Mouse (Mus musculus) brain, embryonic 14.5 days (tissue): Measurements from ENCODE around the gene Nbea. TPM values are rescaled to one million over a fixed set of nuclear protein-coding genes. Genes with fewer than 3 reads are reported as not detected.
"Not testable (repeated sequence)": the region's sequence is repeated elsewhere in the genome, so short reads cannot be mapped to it uniquely, and the experiment has no call there.

ENCODE experiments used
- DNase-seq: peaks from one replicate; pipeline ENCODE4 v3.0.0-alpha.2; 2011; ENCODE audit warnings: low read depth
- CTCF ChIP-seq: fragments of 200-500 bp; IDR thresholded peaks from 2 replicates; pipeline ENCODE4 v1.5.1; 2012; ENCODE audit warnings: inconsistent platforms, mild to moderate bottlenecking, moderate library complexity, borderline replicate concordance; ENCODE audit not compliant: insufficient read depth, insufficient read length; ENCODE audit errors: extremely low read depth
- POLR2A ChIP-seq: fragments of 200-500 bp; IDR thresholded peaks from 2 replicates; pipeline ENCODE4 v1.6.1; 2012; ENCODE audit warnings: mild to moderate bottlenecking, inconsistent platforms, borderline replicate concordance; ENCODE audit not compliant: poor library complexity, insufficient read depth, insufficient read length, severe bottlenecking; ENCODE audit errors: extremely low read depth
- polyA plus RNA-seq: library from polyadenylated mRNA; depleted of rRNA; stranded (reverse); fragments of >200 nt; gene quantifications from 2 replicates; pipeline ENCODE4 v1.2.3, GENCODE M21; 2012

The Nbea gene
- polyA plus RNA-seq, 1 experiment, result 156 TPM

GRCm38 (mm10) chr3:55652321-55652720 lies 531.2 kb downstream of the Nbea start:
- DNase-seq, result no peak
- no peak for TF ChIP-seq CTCF
- TF ChIP-seq POLR2A, result no peak

GRCm38 (mm10) chr3:55651877-55652276 lies 531.6 kb downstream of the Nbea start:
- DNase-seq, result no peak

GRCm38 (mm10) chr3:55649541-55649940 lies 534.0 kb downstream of the Nbea start:
- peak; percentile 42 for DNase-seq
- no peak for TF ChIP-seq CTCF
- TF ChIP-seq POLR2A, result no peak

More at GRCm38 (mm10) chr3:55651877-55652276, 531.6 kb downstream of the Nbea start:
- TF ChIP-seq CTCF (no peak), POLR2A (no peak)

GRCm38 (mm10) chr3:55648299-55648698 lies 535.2 kb downstream of the Nbea start:
- DNase-seq, result peak; percentile 80
- TF ChIP-seq CTCF, result no peak

- peak; percentile 25 for DNase-seq
- TF ChIP-seq POLR2A, result no peak
- no peak for TF ChIP-seq CTCF
Measured at GRCm38 (mm10) chr3:55647176-55647575, 536.3 kb downstream of the Nbea start.

- no peak for TF ChIP-seq POLR2A
- TF ChIP-seq CTCF, result no peak
- DNase-seq, result no peak
Measured at GRCm38 (mm10) chr3:55646437-55646836, 537.1 kb downstream of the Nbea start.

- DNase-seq, result peak; percentile 68
Measured at GRCm38 (mm10) chr3:55644035-55644618, 539.4 kb downstream of the Nbea start.

GRCm38 (mm10) chr3:55637660-55638059 lies 545.8 kb downstream of the Nbea start:
- TF ChIP-seq CTCF, result no peak
- no peak for TF ChIP-seq POLR2A
- peak; percentile 78 for DNase-seq

More at GRCm38 (mm10) chr3:55644035-55644618, 539.4 kb downstream of the Nbea start:
- TF ChIP-seq CTCF, result no peak

- DNase-seq, result no peak
- TF ChIP-seq POLR2A (no peak), CTCF (no peak)
Measured at GRCm38 (mm10) chr3:55635542-55636172, 547.8 kb downstream of the Nbea start.

GRCm38 (mm10) chr3:55627054-55627453 lies 556.4 kb downstream of the Nbea start:
- no peak for DNase-seq
- TF ChIP-seq CTCF, result no peak
- no peak for TF ChIP-seq POLR2A

- not testable (repeated sequence) for DNase-seq
- TF ChIP-seq CTCF, result peak; percentile 36; the same call in 1 of the 2 replicates
Measured at GRCm38 (mm10) chr3:55621958-55622357, 561.5 kb downstream of the Nbea start.

GRCm38 (mm10) chr3:55618396-55618795 lies 565.1 kb downstream of the Nbea start:
- no peak for TF ChIP-seq CTCF
- no peak for TF ChIP-seq POLR2A
- no peak for DNase-seq
